Mouse (Mus musculus): Measurements from ENCODE around the gene Atxn2.
"Not testable (repeated sequence)": the region's sequence is repeated elsewhere in the genome, so short reads cannot be mapped to it uniquely, and the experiment has no call there.

Gene Atxn2

GRCm38 (mm10) chr5:121711928-121712231 is 743 bp downstream of the Atxn2 start:
- no peak for DNase-seq (ENCODE audit: low read depth, low spot score)

DNA sequence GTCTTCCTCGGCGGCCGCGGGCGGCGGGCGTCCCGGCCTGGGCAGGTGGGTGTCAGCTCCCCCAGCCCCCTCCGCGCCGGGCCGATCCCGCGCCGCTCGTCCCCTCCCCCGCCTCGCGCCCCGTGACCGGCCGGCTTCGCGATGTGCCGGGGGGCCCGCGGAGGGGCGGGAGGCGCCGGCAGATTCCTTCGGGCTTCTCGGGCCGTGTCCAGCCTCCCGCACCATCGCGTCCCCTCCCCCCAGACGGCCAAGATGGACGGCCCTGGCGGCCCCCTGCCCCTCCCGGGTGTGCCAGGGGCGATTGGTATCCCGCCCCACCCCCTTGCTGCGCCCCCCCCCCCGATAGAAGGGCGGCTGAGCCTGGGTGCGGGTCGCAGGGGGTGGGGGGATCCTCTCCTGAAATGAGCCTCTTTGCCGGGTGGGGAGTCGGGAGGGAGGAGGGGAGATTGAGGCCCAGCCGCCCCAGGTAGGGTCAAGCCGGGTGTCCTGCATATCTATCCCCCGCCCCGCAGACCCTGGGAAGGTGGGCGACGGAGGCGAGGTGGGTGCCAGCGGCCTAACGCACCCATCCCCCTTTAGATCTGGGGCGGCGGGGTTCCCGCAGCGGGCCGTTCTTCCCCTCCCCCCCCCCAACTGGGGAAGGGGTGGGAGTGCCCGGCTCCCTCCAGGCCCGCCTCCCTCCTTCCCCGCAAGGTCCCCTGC is 1.2 kb downstream of the Atxn2 start:
- DNase-seq (ENCODE audit: low read depth, low spot score), result peak; percentile 62

DNA sequence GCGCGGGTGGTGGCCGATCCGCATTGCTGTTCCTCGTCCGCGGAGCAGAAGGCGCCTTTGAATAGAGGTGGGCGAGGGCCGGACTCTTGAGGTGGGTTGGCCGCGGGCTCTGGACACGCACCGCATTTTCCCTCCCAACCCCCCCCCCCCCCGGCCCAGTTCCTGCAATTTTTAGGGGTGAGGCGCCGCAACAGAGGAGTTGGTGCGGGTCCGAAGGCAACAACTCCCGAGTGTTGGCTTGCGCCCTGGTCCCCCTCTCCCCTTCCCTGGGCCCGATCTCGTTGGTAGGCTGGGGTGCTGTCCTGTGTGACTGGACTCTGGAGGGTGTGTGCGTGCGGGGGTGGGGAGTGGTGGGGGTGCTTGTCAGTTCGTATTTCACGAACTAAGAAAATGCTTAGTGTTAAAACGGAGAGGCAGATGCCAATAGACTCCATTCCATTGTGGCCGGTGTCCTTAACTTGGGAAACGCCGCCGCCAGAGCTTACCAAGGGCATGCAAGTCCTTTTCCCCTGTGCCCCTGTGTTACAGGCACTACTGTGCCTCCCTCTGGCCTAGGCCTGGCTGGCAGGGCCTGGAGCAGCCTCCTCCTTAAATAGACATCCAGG is 1.9 kb downstream of the Atxn2 start:
- peak; percentile 54 for DNase-seq (ENCODE audit: low read depth, low spot score)

DNA sequence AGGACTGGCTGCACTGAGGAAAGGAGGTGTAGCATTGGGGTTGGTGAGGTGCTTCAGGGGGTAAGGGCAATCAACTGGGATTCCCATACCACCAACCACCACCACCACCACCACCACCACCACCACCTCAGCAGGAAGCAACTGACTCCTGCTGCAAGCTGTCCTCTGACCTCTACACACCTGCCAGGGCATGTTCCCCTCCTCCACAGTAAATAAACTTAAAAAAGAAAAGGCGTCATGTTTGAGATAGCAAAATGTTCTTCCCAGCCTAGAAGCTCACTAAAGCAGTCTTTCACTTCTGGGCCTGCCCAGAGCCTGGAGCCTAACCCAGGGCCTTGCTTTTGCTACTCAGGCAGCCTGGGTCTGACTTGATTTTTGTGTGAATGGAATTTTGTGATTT is 3.2 kb downstream of the Atxn2 start:
- DNase-seq (ENCODE audit: low read depth, low spot score), result no peak

DNA sequence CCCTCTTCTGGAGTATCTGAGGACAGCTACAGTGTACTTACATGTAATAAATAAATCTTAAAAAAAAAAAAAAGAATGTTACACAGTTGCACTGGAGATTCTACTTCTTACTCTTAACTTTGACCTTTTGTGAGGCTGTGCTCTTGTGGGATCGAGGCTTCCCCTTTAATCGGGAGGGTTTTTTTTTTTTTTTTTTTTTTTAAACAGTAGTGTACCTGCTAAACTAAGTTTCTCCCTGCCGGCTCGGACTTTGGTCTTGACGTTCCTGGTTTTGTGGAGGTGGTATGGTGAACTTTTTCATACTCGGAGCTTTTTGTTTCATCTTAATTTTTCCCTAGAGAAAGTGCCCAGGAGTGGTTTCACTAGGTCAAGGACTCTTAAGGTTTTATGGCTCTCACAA is 3.8 kb downstream of the Atxn2 start:
- no peak for DNase-seq (ENCODE audit: low read depth, low spot score)

- no peak for DNase-seq (ENCODE audit: low read depth, low spot score)
Observed at GRCm38 (mm10) chr5:121718462-121718861, 7.3 kb downstream of the Atxn2 start.

- DNase-seq (ENCODE audit: low read depth, low spot score), result no peak
Observed at GRCm38 (mm10) chr5:121720888-121721585, 9.9 kb downstream of the Atxn2 start.

- no peak for DNase-seq (ENCODE audit: low read depth, low spot score)
Observed at GRCm38 (mm10) chr5:121721841-121722240, 10.7 kb downstream of the Atxn2 start.

DNA sequence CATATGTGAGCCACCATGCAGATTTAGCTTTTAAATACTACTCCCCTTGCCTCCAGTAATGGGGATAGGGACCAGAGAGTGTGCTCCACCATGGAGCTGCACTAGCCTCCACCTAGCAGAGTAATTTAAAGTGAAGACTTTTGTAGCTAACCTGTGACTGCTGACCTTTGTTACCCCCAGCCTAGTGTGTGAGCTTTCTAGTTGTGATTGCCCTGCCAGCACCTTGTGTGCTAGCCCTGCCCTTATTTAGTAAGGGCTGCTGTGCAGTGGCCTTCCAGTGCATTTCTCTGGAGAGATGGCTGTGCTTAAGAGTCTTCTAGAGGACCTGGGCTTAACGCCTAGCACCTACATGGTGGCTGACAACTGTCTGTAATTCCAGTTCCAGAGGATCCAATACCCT is 13.5 kb downstream of the Atxn2 start:
- no peak for DNase-seq (ENCODE audit: low read depth, low spot score)

DNA sequence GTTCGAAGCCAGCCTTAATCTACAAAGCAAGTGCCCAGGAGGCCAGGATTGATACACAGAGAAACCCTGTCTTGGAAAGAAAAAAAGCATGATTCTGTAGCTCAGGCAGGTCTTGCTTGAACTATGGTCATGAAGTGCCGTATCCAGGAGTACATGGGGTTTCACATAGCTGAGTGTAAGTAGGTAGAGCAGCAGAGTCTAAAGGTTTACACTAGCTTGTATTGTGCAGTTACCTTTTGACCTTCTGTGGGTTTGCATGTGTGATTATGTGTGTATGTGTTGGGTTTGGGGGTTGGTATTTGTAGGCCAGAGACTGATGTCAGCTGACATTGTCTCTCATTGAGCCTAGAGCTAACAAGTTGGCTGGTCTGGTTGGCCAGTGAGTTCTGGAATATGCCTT is 18.9 kb downstream of the Atxn2 start:
- no peak for DNase-seq (ENCODE audit: low read depth, low spot score)

GRCm38 (mm10) chr5:121736641-121737040 is 25.5 kb downstream of the Atxn2 start:
- DNase-seq (ENCODE audit: low read depth, low spot score), result no peak

GRCm38 (mm10) chr5:121738162-121738561 is 27.0 kb downstream of the Atxn2 start:
- not testable (repeated sequence) for DNase-seq (ENCODE audit: low read depth, low spot score)

- DNase-seq (ENCODE audit: low read depth, low spot score), result no peak
Observed at GRCm38 (mm10) chr5:121738576-121739191, 27.5 kb downstream of the Atxn2 start.

DNA sequence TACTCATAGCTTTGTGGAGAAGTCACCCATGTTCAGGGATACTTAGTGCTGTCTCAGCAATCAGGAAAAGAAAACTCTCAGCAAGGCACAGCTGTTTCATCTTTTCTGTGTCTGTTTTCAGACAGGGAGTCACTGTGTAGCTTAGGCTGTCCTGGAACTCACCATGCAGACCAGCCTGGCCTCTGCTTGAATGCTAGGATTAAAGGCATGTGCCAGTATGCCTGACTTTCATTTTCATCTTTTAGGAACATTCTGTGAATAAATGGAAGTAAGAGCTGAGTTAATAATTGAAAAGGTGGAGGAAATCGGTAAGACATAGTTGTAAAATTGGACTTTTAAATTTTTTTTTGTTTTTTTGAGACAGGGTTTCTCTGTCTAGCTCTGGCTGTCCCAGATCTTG is 29.4 kb downstream of the Atxn2 start:
- no peak for DNase-seq (ENCODE audit: low read depth, low spot score)

DNA sequence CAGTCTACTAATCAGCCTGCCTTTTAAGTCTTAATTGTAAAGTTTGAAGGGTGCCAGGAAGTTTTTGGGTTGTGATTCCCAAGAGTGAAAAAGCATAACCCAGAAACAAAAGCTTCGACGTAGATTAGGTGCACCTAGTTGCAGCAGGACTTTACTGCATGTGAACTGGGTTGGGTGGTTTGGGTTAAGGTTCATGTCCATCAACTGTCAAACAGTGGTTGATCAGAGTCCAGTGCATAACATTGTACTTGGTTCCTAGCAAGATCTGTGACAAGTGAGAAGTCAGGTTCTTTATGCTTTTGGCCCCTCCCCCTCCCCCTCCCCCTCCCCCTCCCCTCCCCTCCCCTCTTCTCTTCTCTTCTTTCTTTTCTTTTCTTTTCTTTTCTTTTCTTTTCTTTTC is 31.8 kb downstream of the Atxn2 start:
- DNase-seq (ENCODE audit: low read depth, low spot score), result no peak

GRCm38 (mm10) chr5:121747884-121748594 is 36.9 kb downstream of the Atxn2 start:
- not testable (repeated sequence) for DNase-seq (ENCODE audit: low read depth, low spot score)

DNA sequence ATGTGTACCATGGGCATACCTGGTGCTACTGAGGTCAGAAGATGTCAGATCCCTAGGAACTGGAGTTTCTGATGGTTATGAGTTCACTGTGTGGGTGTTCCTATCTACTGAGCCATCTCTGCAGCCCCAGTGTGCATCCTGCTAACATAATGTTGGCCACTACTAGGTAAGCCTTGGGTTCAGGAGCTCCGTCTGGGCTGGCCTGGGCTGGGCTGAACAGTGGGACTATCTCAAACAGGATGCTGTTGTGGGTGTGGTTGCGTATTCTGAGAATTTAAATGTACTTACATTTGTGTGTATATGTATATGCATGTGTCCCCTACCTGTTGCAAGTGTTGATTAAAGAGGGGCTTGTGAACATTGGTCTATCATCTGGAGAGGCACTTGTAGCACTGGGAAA is 38.5 kb downstream of the Atxn2 start:
- DNase-seq (ENCODE audit: low read depth, low spot score), result no peak

- DNase-seq (ENCODE audit: low read depth, low spot score), result peak; percentile 60
Observed at GRCm38 (mm10) chr5:121757900-121758299, 46.8 kb downstream of the Atxn2 start.

- DNase-seq (ENCODE audit: low read depth, low spot score), result no peak
Observed at GRCm38 (mm10) chr5:121758341-121758740, 47.2 kb downstream of the Atxn2 start.

GRCm38 (mm10) chr5:121759921-121760320 is 48.8 kb downstream of the Atxn2 start:
- DNase-seq (ENCODE audit: low read depth, low spot score), result no peak

GRCm38 (mm10) chr5:121761459-121761858 is 50.3 kb downstream of the Atxn2 start:
- DNase-seq (ENCODE audit: low read depth, low spot score), result no peak

- no peak for DNase-seq (ENCODE audit: low read depth, low spot score)
Observed at GRCm38 (mm10) chr5:121762949-121763348, 51.8 kb downstream of the Atxn2 start.

All from mesoderm, embryonic 11.5 days (tissue).